Mouse (Mus musculus) ovary, adult 18-20 months (tissue): ENCODE measurements around the gene Fam160a1.

Experiments used
- DNase-seq: peaks from one replicate; pipeline ENCODE4 v3.0.0; 2022; ENCODE audit warnings: low spot score, mixed read lengths

Fam160a1 gene

DNA sequence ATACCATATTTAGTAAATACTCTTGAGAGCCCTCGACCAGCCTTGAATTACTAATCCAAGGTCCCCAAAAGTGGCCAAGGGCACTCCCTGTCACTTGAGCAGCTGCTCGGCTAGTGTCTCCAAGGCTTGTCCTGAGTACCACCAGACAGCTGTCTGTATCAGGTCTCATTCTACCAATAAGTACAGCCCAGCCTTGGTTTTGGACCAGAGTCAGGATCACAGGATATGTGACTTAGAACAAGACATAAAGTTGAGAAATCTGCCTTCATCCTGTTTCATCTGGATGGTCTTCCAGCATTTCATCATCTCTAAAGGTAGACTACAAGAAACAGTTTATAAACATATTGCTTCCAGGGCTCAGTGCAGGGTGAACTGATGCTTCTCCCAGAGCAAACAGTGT is 183.4 kb downstream of the Fam160a1 start:
- DNase-seq = no peak

GRCm38 (mm10) chr3:85629895-85630510 is 187.1 kb downstream of the Fam160a1 start:
- no peak for DNase-seq

GRCm38 (mm10) chr3:85619751-85620150 is 197.3 kb downstream of the Fam160a1 start:
- no peak for DNase-seq

- no peak for DNase-seq
Observed at GRCm38 (mm10) chr3:85619345-85619744, 197.7 kb downstream of the Fam160a1 start.

- no peak for DNase-seq
Observed at GRCm38 (mm10) chr3:85618885-85619284, 198.2 kb downstream of the Fam160a1 start.

DNA sequence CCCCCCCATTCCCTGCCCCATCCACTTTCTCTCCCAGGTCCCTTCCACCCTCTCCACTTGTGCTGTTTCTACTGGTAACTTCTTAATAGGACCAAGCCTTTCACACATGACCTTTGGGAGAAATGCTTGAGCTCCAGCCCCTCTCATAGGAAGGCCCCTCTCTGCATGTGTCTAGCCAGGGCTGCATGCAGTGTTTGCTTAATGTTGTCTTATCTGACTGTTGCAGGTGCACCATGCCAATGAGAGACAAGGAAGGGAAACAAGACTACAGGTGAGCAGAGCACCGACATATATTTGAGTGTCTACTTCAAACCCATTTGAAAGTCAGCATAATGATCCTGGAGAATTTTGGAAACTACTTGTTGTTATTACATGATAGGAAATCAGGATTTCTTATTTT is 200.7 kb downstream of the Fam160a1 start:
- no peak for DNase-seq
